Mouse (Mus musculus) left cerebral cortex, postnatal 36 days (tissue): ENCODE results near the gene Prr15l. TPM values are rescaled to one million over a fixed set of nuclear protein-coding genes. Genes with fewer than 3 reads are reported as not detected.

Experiments used
- DNase-seq, 2 experiments: peaks; one replicate each; pipeline ENCODE4 v3.0.0; 2021 to 2022; ENCODE audit warnings: low spot score in 2 of 2, mixed read lengths in 1 of 2
- intact Hi-C: fragments of 180-260 bp; cut with DNase I; formaldehyde crosslinking; loops from one replicate; pipeline ENCODE4 v1.15.1; 2025
- total RNA-seq, 2 experiments: library from RNA; stranded (reverse); gene quantifications; 2 replicates each; pipeline ENCODE4 v1.2.3; 2021

Prr15l gene
- total RNA-seq, 2 experiments from 2014 or later = not detected

DNA sequence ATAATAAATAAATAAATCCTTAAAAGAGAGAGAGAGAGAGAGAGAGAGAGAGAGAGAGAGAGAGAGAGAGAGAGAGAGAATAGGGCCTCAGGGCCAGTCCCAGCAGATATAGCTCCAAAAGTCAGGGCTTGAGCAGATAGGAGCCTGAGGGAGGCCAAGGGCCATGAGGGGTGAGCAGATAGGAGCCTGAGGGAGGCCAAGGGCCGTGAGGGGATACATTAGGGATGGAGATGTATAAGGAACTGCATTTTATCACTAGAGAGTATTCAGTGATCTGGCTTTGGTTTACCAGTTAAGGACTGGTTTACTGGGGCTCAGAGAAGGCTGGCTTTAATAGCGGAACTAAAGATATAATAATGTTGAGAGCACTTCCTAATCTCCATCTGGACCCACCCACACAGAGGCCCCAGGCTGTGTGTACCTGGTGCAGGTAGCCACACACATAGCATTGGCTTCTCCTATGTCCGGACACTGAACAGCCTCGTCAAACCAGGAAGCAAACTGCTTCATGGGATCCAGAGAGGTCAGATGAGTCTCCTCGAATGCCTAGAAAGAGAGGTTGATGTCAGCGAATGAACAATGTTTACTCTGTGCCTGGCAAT lies 14.2 kb downstream of the Prr15l start:
- DNase-seq = no peak
- intact Hi-C loops = no loop called here

GRCm38 (mm10) chr11:96943746-96944304 lies 15.9 kb downstream of the Prr15l start, which contains the start of gene Pnpo:
Pnpo (minus strand) TSS chr11:96943986.
- DNase-seq = peak; percentile 89 to 91
- intact Hi-C loops = loop anchor here (2.0 kb wide), 1 partner anchor 27 kb away; the partner anchor contains the start of gene Cdk5rap3

DNA sequence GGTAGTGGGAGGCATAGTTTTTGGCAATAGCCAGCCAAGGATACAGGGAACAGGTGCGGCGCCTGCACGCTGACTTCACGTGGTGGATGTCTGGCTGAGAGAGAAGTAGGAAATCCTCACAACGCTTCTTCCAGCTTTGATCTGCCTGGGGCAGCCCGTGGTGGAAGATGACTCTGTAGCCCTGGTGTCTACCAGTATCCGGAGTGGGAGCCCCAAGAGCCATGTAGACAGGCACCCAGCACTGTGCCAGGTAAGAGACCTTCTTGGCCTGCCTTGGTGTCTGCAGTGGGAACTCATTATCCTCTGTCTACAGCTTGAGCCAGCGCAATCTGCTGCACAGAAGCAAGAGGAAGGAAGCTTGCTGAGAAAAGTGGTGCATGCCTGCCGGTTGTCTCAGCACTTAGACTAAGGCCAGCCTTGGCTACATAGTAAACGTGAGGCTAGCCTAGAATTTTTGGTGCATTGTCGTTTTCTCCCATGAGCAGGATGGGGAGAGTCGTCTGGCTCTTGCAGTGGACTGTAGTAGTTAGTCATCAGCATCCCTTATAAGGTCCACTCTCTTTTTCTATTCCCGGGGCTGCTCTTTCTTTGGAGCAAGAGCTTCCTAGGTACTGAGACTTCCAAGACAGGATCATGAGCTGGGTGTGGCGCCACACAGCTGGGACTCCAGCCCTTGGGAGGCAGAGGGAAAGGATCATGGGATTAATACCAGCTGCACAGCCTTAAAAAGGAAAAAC lies 17.1 kb downstream of the Prr15l start:
- intact Hi-C loops = loop anchor here (2.0 kb wide), 1 partner anchor 28 kb away; the partner anchor contains the start of gene Cdk5rap3
- no peak for DNase-seq

GRCm38 (mm10) chr11:96946498-96946897 lies 18.6 kb downstream of the Prr15l start:
- DNase-seq = no peak
- intact Hi-C loops = no loop called here

DNA sequence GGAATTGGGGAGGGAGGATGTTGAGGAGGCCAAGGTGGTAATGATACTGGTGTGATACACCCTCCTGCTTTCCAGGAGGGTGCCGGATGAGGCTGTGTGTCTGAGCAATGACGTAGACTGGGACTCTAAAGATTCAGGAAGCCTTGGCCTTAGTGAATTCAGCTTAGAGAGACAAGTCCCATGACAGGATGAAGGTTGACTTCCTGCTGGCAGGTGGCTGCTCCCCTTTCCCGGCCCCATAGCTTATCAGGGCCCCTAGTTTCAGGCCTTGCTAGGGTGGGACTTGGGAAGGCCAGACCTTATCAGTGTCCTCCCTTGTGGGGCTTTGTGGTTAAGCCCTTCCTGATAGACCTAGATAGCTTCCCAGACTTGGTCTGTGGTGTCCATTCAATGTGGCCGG lies 19.9 kb downstream of the Prr15l start:
- DNase-seq = no peak

DNA sequence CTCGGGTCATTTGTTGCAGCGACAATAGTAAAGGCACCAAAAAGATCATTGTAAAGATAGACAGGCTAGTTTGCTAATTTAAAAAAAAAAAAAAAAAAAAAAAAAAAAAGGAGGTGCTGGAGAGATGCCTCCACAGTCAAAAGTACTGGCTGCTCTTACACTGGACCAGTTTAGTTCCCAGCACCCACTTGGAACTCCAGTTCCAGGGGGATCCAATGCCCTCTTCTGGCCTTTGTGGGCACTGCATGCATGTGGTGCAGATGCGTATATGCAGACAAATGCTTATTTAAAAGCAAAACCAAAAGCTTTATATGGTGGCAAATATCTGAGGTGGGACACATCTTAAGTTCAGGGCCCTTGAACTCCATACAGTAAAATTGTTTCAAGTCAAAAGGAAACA lies 22.9 kb downstream of the Prr15l start:
- intact Hi-C loops = no loop called here
- DNase-seq = no peak

More for the DNA sequence above, 19.9 kb downstream of the Prr15l start:
- intact Hi-C loops = no loop called here

DNA sequence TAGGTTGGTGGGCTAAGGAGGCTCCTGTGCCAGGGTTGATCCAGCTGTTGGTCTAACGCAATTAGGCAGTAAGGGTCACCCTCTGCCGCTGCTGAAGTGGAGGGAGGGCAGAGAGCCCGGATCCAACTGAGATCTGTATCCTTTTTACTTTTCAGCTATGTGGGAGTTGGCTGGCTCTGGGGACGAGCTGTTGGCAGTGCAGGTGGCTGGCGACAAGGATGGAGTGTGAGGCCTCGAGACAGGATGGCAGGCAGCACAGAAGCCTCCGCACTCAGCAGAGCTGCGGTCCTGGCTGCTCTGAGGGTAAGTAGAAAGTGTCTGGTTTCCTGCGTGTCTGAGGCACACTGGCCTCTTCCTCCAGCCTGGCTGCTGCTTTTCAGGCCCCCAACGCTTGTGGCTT lies 24.5 kb downstream of the Prr15l start:
- intact Hi-C loops = no loop called here
- peak in 1 of 2 experiments; percentile 52 for DNase-seq

DNA sequence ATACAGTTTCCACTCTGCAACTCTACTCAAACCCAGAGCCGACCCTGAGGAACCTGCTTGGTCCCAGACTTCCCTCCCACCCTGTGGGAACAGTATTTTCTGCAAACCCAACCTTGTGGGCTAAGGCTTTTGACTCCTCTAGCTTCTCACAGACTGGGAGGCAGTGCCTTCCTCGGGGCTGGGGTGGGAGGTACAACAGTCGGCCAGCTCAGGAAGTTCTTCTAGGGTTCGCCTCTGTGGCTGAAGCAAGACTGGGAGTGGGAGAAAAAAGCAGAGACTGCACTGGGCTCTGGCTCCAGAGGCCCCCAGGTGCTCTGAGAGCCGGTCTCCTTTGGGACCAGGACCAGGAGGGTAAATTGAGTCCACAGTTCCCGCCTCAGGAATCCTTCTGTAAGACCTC lies 25.0 kb downstream of the Prr15l start:
- intact Hi-C loops = no loop called here
- no peak for DNase-seq

DNA sequence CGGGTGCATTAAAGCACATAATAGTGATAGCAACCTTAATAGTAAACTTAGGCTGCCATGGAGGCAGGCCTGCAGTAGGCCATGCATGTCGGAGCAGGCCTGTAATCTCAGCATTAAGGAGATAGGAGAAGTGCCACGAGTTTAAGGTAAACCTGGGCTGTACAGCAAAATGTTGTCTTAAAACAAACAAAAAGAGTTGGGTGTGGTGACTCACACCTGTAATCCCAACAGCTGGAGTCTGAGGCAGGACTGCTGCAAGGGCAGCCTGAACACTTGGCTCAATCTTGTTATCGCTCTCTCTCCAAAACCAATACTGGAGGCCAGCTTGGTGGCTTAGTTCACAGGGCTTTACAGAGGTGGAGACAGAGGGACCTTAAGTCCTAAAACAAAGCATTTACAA lies 27.2 kb downstream of the Prr15l start:
- intact Hi-C loops = no loop called here
- DNase-seq = no peak

GRCm38 (mm10) chr11:96956009-96956724 lies 28.3 kb downstream of the Prr15l start:
- intact Hi-C loops = no loop called here
- DNase-seq = no peak

- DNase-seq = no peak
- intact Hi-C loops = no loop called here
Measured at GRCm38 (mm10) chr11:96957061-96957805, 29.3 kb downstream of the Prr15l start.

GRCm38 (mm10) chr11:96963580-96963979 lies 35.7 kb downstream of the Prr15l start:
- intact Hi-C loops = loop anchor here (2.0 to 5.0 kb wide), 2 partner anchors 47 to 96 kb away; partner anchors contain the start of gene Cdk5rap3
- peak; percentile 80 to 88 for DNase-seq

- intact Hi-C loops = no loop called here
- no peak for DNase-seq
Measured at GRCm38 (mm10) chr11:96966172-96966571, 38.3 kb downstream of the Prr15l start.

GRCm38 (mm10) chr11:96966914-96967543 lies 39.1 kb downstream of the Prr15l start:
- intact Hi-C loops = no loop called here
- no peak for DNase-seq

DNA sequence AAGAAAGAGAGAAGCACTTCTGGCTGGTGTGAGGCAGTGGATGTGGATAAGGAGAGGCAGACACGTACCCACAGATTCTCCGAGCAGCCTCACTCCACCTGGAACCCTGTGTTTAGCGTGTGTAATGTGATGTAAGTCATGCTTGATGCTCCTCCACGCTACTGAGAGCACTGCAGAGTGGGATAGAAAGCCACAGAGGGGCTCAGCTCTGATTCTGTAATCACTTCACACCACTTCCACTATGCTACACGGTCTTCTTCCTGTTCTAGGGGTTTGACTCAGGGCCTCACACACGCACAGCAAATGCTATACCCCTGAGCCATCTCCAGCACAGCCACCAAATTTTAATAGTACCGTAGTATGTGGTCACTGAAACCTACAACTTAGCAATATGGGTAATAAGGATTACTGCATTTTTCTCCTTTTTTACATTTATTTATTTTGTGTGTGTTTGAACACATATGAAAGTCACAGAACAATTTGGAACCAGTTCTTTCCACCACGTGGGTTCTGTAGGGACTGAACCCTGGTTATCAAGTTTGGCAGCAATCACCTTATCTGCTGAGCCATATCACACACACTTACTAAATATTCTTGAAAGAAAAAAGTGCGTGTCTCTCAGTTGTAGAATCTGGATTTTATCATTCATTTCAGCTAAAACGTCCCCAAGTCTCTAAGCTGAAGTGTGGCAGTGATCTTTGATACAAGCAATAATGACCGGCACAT lies 39.8 kb downstream of the Prr15l start:
- no peak for DNase-seq
- intact Hi-C loops = no loop called here

GRCm38 (mm10) chr11:96968476-96968875 lies 40.6 kb downstream of the Prr15l start:
- intact Hi-C loops = no loop called here

GRCm38 (mm10) chr11:96969280-96969722 lies 41.4 kb downstream of the Prr15l start:
- intact Hi-C loops = no loop called here
- no peak for DNase-seq

More at GRCm38 (mm10) chr11:96968476-96968875, 40.6 kb downstream of the Prr15l start:
- DNase-seq = no peak

- intact Hi-C loops = no loop called here
- peak; percentile 52 to 56 for DNase-seq
Measured at GRCm38 (mm10) chr11:96969746-96970145, 41.8 kb downstream of the Prr15l start.
